Mouse (Mus musculus): ENCODE data around the gene Sort1.

The Sort1 gene

DNA sequence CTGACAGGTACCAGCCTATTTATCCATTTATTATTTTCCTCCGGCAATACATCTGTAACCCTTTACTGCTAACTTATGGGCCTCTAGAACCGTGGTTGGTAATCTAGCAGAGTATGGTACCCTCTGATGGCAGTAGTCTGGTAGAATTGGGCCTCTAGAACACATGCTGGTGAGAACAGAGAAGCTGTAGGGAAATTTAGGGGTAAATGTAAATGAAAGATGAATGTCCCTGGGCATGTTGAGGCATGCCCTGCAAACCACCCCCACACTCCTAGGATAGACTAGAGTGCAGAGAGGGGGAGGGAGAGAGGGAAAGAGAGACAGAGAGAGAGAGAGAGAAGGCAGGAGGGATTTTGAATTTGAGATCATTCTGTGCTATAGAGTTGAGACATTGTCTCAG lies 100.5 kb downstream of the Sort1 start:
- DNase-seq, result no peak

DNA sequence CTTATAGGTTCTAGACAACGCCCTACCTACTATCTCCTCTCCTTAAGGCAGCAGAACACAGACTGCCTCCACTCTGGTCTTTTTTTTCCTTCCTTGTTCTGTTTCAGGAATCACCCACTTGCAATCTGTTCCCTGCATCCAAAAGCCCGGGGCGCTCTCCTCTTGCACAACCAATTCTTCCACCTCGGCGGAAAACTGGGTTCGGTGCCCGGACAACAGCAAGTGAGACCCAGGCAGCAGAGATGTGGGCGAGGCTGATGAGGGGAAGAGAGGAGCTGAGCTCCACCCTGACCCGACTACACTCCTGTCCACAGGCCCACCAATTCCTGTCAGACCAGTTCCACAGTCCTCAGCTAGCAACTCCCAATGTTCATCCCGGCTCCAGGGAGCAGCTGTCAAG lies 102.3 kb downstream of the Sort1 start:
- DNase-seq, result no peak

DNA sequence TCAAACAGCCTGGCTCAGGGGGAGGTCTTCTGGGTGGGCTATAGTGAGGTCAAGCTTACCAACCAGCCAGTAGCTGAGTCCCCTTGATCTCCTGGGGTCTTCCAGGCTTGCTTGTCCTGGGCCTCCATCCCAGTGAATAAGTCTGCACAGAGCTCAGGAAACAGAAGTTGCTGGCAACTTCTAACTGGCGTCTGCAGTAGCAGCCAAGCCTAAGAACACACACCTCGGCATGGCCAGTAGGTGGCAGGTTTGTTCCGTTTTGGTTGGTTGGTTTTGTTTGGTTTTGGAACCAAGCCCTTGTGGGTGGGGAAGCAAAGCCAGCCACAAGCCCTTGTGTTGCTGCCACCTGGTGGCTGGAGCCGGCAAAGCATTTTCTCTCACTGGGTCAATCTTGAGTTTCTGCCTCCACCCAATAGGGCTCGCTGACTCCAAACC lies 105.2 kb downstream of the Sort1 start:
- DNase-seq, result peak; percentile 98

DNA sequence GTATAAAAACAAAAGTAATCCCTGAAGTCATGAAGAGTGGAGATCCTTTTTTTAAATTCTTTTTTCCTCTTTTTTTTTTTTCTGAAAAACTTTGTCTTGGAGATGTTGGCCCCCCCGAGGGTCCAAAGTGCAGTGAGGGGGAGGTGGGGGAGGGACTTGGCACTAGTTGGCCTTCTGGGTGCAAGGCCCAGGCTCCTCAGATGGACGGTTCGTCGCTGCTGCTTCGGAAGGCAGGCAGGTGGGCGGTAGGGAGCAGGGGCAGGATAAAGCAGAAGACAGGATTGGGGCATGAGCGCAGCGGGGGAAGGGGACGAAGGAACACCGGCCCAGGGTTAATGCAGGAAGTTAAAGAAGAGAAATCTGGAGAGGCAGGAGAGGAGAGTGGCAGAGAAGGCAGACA lies 108.4 kb downstream of the Sort1 start:
- no peak for DNase-seq

DNA sequence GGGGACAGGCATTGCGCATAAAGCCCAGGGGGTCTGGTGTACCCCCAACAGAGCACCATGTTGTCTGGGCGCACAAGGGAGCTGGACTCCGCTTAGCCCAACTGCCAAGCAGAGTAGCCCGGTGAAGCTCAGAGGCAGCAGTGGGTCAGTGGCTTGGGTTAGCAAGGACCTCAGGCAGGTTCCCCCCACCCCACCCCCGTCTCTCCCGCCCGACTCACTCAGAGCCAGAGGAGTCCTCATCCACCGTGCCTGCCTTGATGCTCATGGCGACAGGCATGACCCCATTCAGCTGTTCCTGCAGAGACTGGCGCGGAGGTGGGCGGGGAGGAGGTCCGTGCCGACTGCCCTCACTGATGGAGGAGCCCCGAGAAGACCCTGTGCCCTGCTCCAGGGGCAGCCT lies 108.9 kb downstream of the Sort1 start:
- no peak for DNase-seq

DNA sequence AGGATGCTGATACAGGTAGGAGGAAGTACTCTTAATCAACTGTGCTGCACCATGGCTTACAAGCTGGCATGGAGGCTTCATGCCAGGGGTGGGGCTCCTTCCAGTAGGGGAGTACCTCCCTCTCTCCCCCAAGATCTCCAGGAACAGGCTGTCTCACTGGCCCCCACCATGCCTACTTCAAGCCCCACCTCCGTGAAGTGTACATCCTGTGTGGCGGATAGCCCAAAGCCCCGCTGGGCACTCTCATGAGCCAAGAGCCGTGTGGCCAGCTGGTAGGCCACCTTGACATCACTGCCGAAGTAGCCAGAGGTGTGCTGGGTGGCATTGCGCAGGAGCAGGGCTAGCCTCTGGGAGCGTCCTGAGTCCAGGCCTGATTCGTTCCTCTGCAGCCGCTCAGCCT lies 114.4 kb downstream of the Sort1 start:
- peak in 1 of 2 experiments; percentile 50 for DNase-seq

DNA sequence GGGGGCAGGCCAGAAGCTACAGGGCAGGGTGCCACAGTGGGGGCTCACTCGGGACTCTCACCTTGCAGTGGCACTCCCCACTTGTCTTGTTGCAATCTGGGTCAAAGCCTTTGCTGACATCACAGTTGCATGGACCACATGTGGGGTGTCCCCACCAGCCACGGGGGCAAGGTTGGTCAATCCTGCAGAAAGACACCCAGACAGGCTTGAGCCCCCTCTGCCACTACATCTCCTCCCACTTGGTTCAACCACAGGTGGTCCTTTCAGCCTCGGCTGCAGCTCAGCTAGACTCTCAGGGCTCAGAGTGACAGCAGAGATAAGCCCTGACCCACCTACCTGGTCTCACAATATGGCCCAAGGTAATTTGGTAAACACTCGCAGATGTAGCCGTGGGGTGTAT lies 116.6 kb downstream of the Sort1 start:
- peak in 1 of 2 experiments; percentile 19 for DNase-seq

- peak; percentile 94 to 96 for DNase-seq
Measured at GRCm38 (mm10) chr3:108401692-108402527, 118.0 kb downstream of the Sort1 start.

DNA sequence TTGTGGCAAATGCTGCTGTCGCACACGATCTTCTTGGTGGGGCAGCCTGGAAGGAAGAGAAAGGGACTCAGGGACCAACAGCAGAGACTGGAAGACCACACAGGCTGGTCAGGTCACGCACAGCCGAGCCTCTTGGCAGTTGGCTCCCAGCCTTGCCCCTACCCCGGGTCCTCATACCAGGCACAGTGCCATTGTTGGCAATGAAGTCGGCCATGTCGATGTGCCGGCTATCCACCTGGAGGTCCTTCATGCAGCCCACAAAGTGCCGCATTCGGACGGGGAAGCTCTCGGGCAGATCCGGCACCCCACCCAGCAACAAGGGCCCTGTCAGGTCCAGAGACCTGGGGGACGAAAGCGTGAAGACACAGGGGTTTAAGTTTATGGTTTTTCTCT lies 118.6 kb downstream of the Sort1 start:
- peak in 1 of 2 experiments; percentile 33 for DNase-seq

GRCm38 (mm10) chr3:108405536-108406305 lies 121.8 kb downstream of the Sort1 start:
- DNase-seq, result peak; percentile 52 to 60

DNA sequence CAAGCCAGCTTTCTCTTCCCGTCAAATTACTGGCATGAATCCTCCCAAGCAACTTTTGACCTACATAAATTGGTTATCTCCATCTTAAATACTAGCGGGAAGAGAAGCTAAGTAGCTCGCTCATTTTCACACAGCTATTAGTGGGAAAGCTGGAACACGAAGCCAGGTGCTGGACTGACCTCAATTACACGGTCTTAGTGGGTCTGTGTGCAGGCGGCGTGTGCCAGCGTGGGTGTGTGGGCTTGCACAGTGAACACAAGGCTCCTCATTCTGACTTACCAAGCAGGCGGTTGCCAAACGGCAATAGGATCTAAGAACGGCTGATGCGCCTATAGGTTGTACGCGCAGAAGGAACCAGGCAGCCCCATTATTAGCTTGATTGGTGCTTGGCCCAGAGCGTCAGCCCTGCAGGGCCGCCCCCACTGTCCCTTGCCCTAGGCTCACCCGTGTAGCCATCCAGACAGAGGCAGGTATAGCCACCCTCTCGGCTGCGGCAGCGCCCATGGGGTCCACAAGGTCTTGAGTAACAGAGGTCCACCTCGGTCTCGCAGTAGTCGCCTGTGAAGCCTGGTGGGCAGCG lies 122.5 kb downstream of the Sort1 start:
- peak; percentile 28 to 47 for DNase-seq

DNA sequence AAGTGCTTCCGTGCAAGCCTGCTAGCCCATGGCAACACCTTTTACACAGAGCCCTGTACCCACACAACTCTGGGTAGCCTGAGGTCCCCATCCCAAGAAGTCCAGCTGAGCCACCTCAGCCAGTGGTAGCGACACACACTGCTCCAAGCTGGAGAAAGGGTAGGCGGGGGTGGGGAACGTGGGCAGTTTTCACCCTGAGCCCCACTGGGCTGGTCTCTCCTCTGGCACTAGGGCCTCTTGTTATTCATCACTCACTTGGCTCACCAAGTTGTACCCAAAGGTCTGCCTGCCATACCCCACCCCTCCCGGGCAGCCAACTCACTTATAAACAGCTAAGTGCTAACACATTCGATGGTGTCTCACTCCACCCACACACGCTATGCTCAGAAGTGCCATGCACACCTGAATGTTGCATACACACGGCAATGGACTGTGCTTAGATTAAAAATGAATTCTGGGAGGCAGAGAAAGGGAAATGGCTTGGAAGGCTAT lies 124.7 kb downstream of the Sort1 start:
- DNase-seq, result peak in 1 of 2 experiments; percentile 8

DNA sequence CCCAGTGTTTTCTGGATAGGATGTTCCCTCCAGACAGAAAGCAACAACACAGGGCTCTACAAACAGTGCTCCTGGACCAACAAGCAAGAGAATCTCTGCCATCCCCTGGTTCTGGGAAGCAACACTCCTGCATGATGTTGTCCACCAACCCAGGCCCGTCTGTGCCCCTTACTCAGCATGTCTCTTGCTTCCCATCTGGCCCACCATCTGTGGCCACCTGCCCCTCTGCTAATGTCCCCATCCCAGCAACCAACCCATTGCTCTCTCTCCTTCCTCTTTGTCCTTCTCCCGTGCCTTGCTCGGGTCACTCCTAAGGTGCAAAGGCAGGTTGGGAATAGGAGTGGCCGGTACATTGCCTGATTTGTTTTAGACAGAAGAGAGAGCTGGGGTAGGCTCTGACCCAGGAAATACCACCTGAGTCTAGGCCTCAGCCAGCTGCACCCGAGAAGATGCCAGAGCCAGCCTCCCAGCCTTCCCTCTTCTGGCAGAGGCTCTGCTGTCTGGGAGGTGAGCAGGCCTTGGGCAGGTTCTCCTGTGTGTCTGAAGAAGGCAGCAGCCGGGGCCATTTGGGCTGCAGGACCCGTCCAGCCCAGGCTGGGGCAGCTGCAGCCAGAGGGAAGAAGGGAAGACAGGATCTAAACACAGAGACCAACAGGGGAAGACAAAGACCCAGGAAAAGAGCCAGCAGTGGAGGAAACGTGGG lies 125.9 kb downstream of the Sort1 start:
- peak; percentile 52 to 66 for DNase-seq

DNA sequence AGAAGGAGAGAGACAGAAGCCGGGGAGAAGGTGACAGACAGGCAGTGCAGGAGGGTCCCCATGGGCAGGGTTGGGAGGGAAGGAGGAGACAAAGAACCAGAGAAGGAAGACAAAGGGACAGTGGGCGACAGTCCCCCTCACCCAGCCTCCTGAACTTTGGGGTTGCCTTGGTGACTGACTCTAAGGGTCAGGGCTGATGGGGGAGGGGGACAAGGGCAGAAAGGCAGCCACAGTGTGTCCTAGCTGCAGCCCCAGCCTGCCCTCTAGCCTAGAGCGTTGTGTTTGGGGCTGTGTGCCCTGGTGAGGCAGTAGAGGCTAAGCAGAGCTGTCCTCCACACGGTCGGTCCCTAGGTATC lies 126.5 kb downstream of the Sort1 start:
- peak in 1 of 2 experiments; percentile 31 for DNase-seq
